Mouse (Mus musculus) urinary bladder, postnatal 4 days (tissue): Measurements from ENCODE around the gene Cald1.

Experiments
- DNase-seq, 2 experiments: peaks; one replicate each; pipeline ENCODE4 v3.0.0; 2021 to 2022; ENCODE audit warnings: low spot score in 2 of 2

Cald1 gene

GRCm38 (mm10) chr6:34613122-34613521, 14.8 kb downstream of the Cald1 start:
- DNase-seq: no peak

GRCm38 (mm10) chr6:34615419-34615818, 17.1 kb downstream of the Cald1 start:
- no peak for DNase-seq

GRCm38 (mm10) chr6:34619494-34619893, 21.2 kb downstream of the Cald1 start:
- DNase-seq: no peak

GRCm38 (mm10) chr6:34620242-34620641, 21.9 kb downstream of the Cald1 start:
- no peak for DNase-seq

GRCm38 (mm10) chr6:34622865-34623264, 24.6 kb downstream of the Cald1 start:
- DNase-seq: no peak

- DNase-seq: no peak
Measured at GRCm38 (mm10) chr6:34623290-34623689, 25.0 kb downstream of the Cald1 start.

- no peak for DNase-seq
Measured at GRCm38 (mm10) chr6:34624536-34624935, 26.2 kb downstream of the Cald1 start.

GRCm38 (mm10) chr6:34626586-34627245, 28.4 kb downstream of the Cald1 start:
- no peak for DNase-seq

- no peak for DNase-seq
Measured at GRCm38 (mm10) chr6:34628131-34628530, 29.8 kb downstream of the Cald1 start.

GRCm38 (mm10) chr6:34633776-34634175, 35.5 kb downstream of the Cald1 start:
- no peak for DNase-seq

GRCm38 (mm10) chr6:34637588-34638438, 39.5 kb downstream of the Cald1 start:
- DNase-seq: no peak

GRCm38 (mm10) chr6:34638667-34639066, 40.4 kb downstream of the Cald1 start:
- DNase-seq: no peak

GRCm38 (mm10) chr6:34640226-34640625, 41.9 kb downstream of the Cald1 start:
- DNase-seq: no peak

- no peak for DNase-seq
Measured at GRCm38 (mm10) chr6:34641081-34641480, 42.8 kb downstream of the Cald1 start.

- DNase-seq: no peak
Measured at GRCm38 (mm10) chr6:34642075-34642547, 43.8 kb downstream of the Cald1 start.

- no peak for DNase-seq
Measured at GRCm38 (mm10) chr6:34648017-34648787, 49.9 kb downstream of the Cald1 start.

- DNase-seq: no peak
Measured at GRCm38 (mm10) chr6:34651298-34651697, 53.0 kb downstream of the Cald1 start.

GRCm38 (mm10) chr6:34655719-34656118, 57.4 kb downstream of the Cald1 start:
- DNase-seq: no peak

GRCm38 (mm10) chr6:34658791-34659190, 60.5 kb downstream of the Cald1 start:
- no peak for DNase-seq

- DNase-seq: no peak
Measured at GRCm38 (mm10) chr6:34660724-34661123, 62.4 kb downstream of the Cald1 start.

GRCm38 (mm10) chr6:34662626-34663025, 64.3 kb downstream of the Cald1 start:
- DNase-seq: no peak

GRCm38 (mm10) chr6:34664291-34664690, 66.0 kb downstream of the Cald1 start:
- DNase-seq: no peak
